Mouse (Mus musculus): Measurements from ENCODE around the gene Ptprj. TPM values are rescaled to one million over a fixed set of nuclear protein-coding genes. Genes with fewer than 3 reads are reported as not detected.

Gene Ptprj
- 3.5 TPM in 2 replicates for polyA plus RNA-seq (2015; fragmentation: Nextera tagmentation; extraction: Ambion mirVana)

DNA sequence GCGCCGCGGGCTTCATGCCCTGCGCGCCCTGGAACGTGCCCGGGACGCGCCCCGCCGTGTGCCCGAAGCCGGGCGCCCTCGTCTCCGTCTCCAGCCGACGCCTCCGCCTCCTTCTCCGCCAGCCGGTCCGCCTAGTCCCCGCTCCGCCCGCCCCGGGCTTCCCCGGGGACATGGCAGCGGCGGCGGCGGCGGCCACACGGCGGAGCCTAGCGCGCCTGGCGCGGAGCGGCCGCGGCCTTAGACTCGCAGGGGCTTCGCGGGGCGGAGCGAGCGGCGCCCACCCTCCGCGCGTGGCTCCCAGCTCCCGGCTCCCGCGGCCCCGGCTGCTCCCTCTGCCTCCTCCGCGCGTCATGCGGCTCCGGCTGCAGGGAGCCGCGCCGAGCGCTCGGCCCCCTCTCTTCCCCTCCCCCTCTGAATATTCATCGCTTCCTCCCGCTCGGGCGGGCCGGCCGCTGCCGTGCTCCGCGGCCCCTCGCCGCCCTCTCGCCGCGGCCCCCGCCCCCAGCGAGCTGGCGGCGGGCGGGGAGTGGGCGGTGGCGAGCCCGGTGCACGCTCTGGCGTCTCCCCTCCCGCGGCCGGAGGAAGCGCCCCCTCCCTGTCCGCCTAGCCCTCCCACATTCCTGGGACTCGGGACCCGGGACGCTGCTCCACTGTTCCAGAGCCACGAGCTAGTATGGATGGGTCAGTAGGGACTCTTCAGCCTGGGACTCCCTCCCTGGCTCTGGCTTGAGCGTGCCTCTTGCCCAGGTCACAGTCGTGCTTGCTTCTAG lies at the start of gene Ptprj:
TSS of gene Ptprj (minus strand) at position 412 of the 770 bp plus-strand sequence.
- WGBS, result under 1% methylated on average over 88 of the region's 100 CpGs
- peak within 1 kb of the TSS; percentile 95 for H3K4me2 ChIP-seq (ENCODE audit: low read depth, low read length)

DNA sequence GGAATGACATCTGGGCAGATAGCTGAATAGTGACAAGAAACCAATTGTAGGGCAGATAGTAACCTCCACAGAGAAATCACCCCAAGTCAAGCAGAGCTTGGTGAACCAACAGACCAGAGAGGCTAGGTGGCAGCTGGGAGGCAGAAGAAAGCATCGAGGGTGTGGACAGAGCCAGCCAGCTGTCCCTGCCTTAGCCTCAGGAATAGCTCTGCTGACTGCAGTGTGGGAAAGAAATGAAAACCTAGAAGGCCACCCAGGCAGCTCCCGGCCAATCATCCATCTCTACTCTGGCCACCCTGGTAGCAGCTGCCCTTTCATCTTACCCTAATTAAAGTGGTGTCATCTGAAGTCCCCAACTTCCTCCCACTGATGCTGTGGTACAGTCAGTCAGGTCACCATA lies 49.1 kb upstream of the Ptprj start:
- 17% methylated on average over 2 of the region's 2 CpGs for WGBS
- Histone ChIP-seq H3K27ac (ENCODE audit: low read length) (no peak overlapping the region), H3K36me3 (ENCODE audit: control insufficient read depth, insufficient read depth, low read length) (no peaks in the 10 kb centered on the region), H3K4me1 (ENCODE audit: control insufficient read depth, insufficient read depth, low read length) (peaks cover 3% of the 10 kb centered on the region; the same call in 1 of the 2 replicates), H3K9me3 (ENCODE audit: control insufficient read depth, low read length) (no peaks in the 10 kb centered on the region), H3K9ac (ENCODE audit: low read depth, low read length) (no peak overlapping the region), H3K27me3 (replicated peaks; ENCODE audit: control insufficient read depth, insufficient read depth, low read length) (no peaks in the 10 kb centered on the region), H3K4me2 (ENCODE audit: low read depth, low read length) (no peak overlapping the region), H3K4me3 (ENCODE audit: low read length) (no peak overlapping the region)
- peak; percentile 41 for ATAC-seq

More for the DNA sequence above, at the start of gene Ptprj:
- H3K27me3 ChIP-seq (replicated peaks; ENCODE audit: control insufficient read depth, insufficient read depth, low read length), result no peaks in the 10 kb centered on the region
- ATAC-seq, result peak; percentile 87
- no peaks in the 10 kb centered on the region for H3K36me3 ChIP-seq (ENCODE audit: control insufficient read depth, insufficient read depth, low read length)
- no peaks in the 10 kb centered on the region for H3K9me3 ChIP-seq (ENCODE audit: control insufficient read depth, low read length)
- peaks cover 23% of the 10 kb centered on the region for H3K4me1 ChIP-seq (ENCODE audit: control insufficient read depth, insufficient read depth, low read length)
- peak within 1 kb of the TSS; percentile 92 for H3K9ac ChIP-seq (ENCODE audit: low read depth, low read length)
- H3K27ac ChIP-seq (ENCODE audit: low read length), result peak within 1 kb of the TSS; percentile 88
- H3K4me3 ChIP-seq (ENCODE audit: low read length), result peak within 1 kb of the TSS; percentile 90

DNA sequence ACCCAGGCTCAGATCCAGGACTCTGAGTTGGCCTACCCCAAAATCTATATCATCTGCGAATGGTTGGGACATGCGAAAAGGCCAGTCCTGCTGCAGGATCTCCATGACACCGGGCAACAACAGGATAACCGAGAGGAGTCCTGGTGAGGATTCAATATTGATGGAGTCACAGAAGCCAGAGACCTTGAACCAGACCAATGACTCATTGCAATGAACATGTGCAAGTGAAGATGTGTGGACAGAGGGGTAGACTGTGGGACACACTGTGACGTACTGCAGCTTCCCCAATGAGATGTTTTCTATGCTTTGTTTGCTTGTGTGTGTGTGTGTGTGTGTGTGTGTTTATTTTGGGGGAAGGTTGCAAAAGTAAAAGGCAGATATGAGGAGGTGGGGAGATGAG lies 47.8 kb upstream of the Ptprj start:
- no peak for ATAC-seq
- WGBS, result 90% methylated on average over 5 of the region's 5 CpGs
- no peak overlapping the region for H3K4me3 ChIP-seq (ENCODE audit: low read length)
- no peak overlapping the region for H3K4me2 ChIP-seq (ENCODE audit: low read depth, low read length)
- no peak overlapping the region for H3K27ac ChIP-seq (ENCODE audit: low read length)
- H3K9ac ChIP-seq (ENCODE audit: low read depth, low read length), result no peak overlapping the region
- no peaks in the 10 kb centered on the region for H3K36me3 ChIP-seq (ENCODE audit: control insufficient read depth, insufficient read depth, low read length)
- H3K4me1 ChIP-seq (ENCODE audit: control insufficient read depth, insufficient read depth, low read length), result peaks cover 6% of the 10 kb centered on the region
- no peaks in the 10 kb centered on the region for H3K27me3 ChIP-seq (replicated peaks; ENCODE audit: control insufficient read depth, insufficient read depth, low read length)
- no peaks in the 10 kb centered on the region for H3K9me3 ChIP-seq (ENCODE audit: control insufficient read depth, low read length)

DNA sequence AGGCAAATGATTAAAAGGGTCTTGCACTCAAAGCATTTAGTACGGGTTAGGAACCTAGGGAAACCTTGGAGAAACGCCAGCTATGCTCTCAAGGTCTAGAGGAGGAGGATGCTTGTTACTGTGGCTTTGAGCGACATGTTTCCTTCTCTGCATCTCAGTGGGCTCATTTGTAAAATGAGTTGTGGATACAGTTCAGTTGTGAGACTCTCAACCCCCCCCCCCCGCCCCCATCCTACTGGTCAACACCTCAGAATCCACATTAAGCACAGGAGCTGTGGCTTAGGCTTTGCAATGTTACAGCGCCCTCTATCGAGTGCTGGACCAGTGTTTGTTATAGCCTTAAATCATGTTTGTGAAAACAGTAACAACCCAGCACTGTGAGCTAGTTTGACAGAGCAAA lies 44.5 kb upstream of the Ptprj start:
- Histone ChIP-seq H3K4me3 (ENCODE audit: low read length) (no peak overlapping the region), H3K4me1 (ENCODE audit: control insufficient read depth, insufficient read depth, low read length) (peaks cover 7% of the 10 kb centered on the region), H3K9ac (ENCODE audit: low read depth, low read length) (no peak overlapping the region), H3K9me3 (ENCODE audit: control insufficient read depth, low read length) (no peaks in the 10 kb centered on the region), H3K27ac (ENCODE audit: low read length) (no peak overlapping the region), H3K4me2 (ENCODE audit: low read depth, low read length) (0 out of 2 replicates have a peak overlapping the region, but pooled peaks have one; percentile 16), H3K36me3 (ENCODE audit: control insufficient read depth, insufficient read depth, low read length) (no peaks in the 10 kb centered on the region), H3K27me3 (replicated peaks; ENCODE audit: control insufficient read depth, insufficient read depth, low read length) (no peaks in the 10 kb centered on the region)
- WGBS, result 14% methylated on average over 6 of the region's 6 CpGs
- ATAC-seq, result peak; percentile 65; the same call in 1 of the 2 replicates

DNA sequence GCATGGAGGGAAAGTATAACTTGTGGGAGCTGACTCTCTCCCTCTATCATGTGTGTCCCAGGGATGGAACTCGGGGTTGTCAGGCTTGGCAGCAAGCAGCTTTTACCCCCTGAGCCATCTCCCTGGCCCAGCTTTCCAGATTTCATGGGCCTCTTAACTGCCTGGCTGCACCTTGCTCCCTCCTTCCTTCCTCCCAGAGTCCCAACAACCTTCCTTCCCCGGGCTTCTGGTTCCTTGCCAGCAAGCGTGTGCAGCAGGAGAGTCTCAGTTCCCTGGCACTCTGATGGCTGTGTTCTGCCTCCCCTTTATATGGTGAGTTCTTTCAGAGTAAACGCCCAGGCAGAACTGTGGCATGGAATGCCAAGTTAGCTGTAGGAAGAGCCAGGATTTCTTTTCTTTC lies 43.9 kb upstream of the Ptprj start:
- Histone ChIP-seq H3K27me3 (replicated peaks; ENCODE audit: control insufficient read depth, insufficient read depth, low read length) (no peaks in the 10 kb centered on the region), H3K9me3 (ENCODE audit: control insufficient read depth, low read length) (no peaks in the 10 kb centered on the region), H3K27ac (ENCODE audit: low read length) (no peak overlapping the region), H3K4me2 (ENCODE audit: low read depth, low read length) (no peak overlapping the region), H3K36me3 (ENCODE audit: control insufficient read depth, insufficient read depth, low read length) (no peaks in the 10 kb centered on the region), H3K4me3 (ENCODE audit: low read length) (no peak overlapping the region), H3K4me1 (ENCODE audit: control insufficient read depth, insufficient read depth, low read length) (peaks cover 9% of the 10 kb centered on the region), H3K9ac (ENCODE audit: low read depth, low read length) (no peak overlapping the region)
- 28% methylated on average over 4 of the region's 4 CpGs for WGBS
- ATAC-seq, result peak; percentile 69

DNA sequence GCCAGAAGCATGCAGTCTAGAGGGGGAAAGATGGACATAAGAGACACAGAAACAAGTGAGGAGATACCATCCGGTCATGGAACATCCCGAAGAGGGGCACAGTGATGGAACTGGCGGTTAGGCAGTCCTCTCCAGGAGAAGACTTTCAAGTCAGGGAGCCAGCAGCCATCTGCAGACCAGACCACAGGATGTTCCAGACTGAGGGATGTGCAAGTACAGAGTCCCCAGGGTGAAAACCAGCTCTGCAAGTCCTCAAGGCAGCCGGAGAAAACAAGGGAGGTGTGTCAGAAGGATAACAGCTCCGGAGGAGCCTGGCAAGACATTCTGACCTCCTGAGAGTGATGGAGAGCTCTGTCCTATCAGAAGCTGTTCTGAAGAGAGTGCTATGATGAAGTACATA lies 40.4 kb upstream of the Ptprj start:
- no peak for ATAC-seq
- 63% methylated on average over 5 of the region's 5 CpGs for WGBS
- H3K27me3 ChIP-seq (replicated peaks; ENCODE audit: control insufficient read depth, insufficient read depth, low read length), result no peaks in the 10 kb centered on the region

DNA sequence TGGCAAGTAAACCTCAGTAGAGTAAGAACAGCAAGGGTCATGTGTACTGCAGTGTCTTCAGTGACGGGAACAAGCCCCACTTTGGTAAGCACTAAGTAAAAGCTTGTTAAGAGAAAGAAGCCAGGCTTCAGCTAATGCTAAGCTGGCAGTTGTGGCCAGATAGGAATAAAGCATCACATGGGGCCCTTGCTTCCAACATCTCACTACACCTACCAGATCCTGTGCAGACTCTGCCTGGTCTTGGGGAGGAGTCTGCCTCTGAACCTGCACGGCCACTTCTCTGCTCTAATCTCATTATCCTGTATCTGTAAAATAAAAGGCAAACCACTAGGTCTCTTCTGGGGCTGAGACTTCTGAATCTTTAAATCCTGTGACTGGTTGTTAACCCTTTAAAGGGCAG lies 39.2 kb upstream of the Ptprj start:
- WGBS, result 46% methylated on average over 2 of the region's 2 CpGs
- no peak overlapping the region for H3K27ac ChIP-seq (ENCODE audit: low read length)
- no peak overlapping the region for H3K4me3 ChIP-seq (ENCODE audit: low read length)
- H3K4me2 ChIP-seq (ENCODE audit: low read depth, low read length), result no peak overlapping the region
- no peak overlapping the region for H3K9ac ChIP-seq (ENCODE audit: low read depth, low read length)
- H3K36me3 ChIP-seq (ENCODE audit: control insufficient read depth, insufficient read depth, low read length), result no peaks in the 10 kb centered on the region
- no peaks in the 10 kb centered on the region for H3K9me3 ChIP-seq (ENCODE audit: control insufficient read depth, low read length)
- H3K4me1 ChIP-seq (ENCODE audit: control insufficient read depth, insufficient read depth, low read length), result peaks cover 6% of the 10 kb centered on the region; the same call in 1 of the 2 replicates
- no peaks in the 10 kb centered on the region for H3K27me3 ChIP-seq (replicated peaks; ENCODE audit: control insufficient read depth, insufficient read depth, low read length)
- peak; percentile 58; the same call in 1 of the 2 replicates for ATAC-seq

More for the DNA sequence above, 40.4 kb upstream of the Ptprj start:
- no peak overlapping the region for H3K27ac ChIP-seq (ENCODE audit: low read length)
- no peak overlapping the region for H3K4me3 ChIP-seq (ENCODE audit: low read length)
- no peaks in the 10 kb centered on the region for H3K9me3 ChIP-seq (ENCODE audit: control insufficient read depth, low read length)
- H3K36me3 ChIP-seq (ENCODE audit: control insufficient read depth, insufficient read depth, low read length), result no peaks in the 10 kb centered on the region
- no peak overlapping the region for H3K9ac ChIP-seq (ENCODE audit: low read depth, low read length)
- no peak overlapping the region for H3K4me2 ChIP-seq (ENCODE audit: low read depth, low read length)
- H3K4me1 ChIP-seq (ENCODE audit: control insufficient read depth, insufficient read depth, low read length), result peaks cover 9% of the 10 kb centered on the region

DNA sequence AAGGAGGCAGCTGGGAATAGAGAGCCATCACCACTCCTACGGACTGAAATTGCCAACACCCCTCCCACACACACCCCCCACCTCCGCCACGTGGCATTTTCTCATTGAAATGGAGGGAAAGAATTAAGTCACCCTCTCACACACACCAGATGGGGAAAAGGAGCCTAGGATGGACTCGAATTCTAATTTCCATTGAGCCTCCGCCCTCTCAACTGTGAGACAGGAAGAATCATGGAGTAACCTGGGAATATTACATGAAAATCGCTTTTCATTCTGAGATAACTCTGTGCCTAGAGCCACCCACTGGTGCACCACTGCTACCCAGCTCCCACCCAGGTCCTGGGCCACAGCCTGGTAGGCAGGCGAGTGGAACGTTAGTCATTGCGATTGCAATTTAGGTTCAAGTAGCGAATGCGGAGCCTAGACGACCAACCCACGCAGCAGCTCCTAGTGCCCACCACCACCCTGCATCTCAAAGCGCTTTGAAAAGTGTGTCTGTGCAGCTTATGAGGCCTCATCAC lies 34.3 kb upstream of the Ptprj start:
- Histone ChIP-seq H3K27ac (ENCODE audit: low read length) (no peak overlapping the region), H3K9ac (ENCODE audit: low read depth, low read length) (no peak overlapping the region), H3K4me3 (ENCODE audit: low read length) (no peak overlapping the region), H3K27me3 (replicated peaks; ENCODE audit: control insufficient read depth, insufficient read depth, low read length) (no peaks in the 10 kb centered on the region), H3K4me2 (ENCODE audit: low read depth, low read length) (no peak overlapping the region), H3K4me1 (ENCODE audit: control insufficient read depth, insufficient read depth, low read length) (no peaks in the 10 kb centered on the region), H3K9me3 (ENCODE audit: control insufficient read depth, low read length) (no peaks in the 10 kb centered on the region), H3K36me3 (ENCODE audit: control insufficient read depth, insufficient read depth, low read length) (no peaks in the 10 kb centered on the region)
- no peak for ATAC-seq
- 90% methylated on average over 14 of the region's 14 CpGs for WGBS

DNA sequence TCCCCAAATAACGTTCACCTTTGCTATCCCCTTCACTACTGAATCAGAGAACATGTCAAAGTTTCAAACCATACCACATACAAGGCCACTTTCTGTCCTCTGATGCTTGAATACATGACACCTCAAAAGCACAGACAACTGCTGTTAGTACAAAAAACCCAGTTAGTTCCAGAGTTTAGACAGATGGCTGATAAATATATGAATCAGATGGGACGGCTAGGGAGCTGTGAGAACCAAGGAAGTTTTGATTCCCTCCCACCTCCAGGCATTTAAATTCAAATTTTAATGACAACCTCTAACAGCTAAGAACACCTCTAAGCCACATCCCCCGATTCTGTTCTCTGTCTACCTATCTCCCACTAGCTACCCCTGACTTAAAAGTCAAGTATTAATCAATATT lies 33.1 kb upstream of the Ptprj start:
- no peak overlapping the region for H3K27ac ChIP-seq (ENCODE audit: low read length)
- H3K9ac ChIP-seq (ENCODE audit: low read depth, low read length), result no peak overlapping the region
- H3K4me1 ChIP-seq (ENCODE audit: control insufficient read depth, insufficient read depth, low read length), result no peaks in the 10 kb centered on the region
- H3K4me2 ChIP-seq (ENCODE audit: low read depth, low read length), result no peak overlapping the region
- no peak for ATAC-seq
- WGBS, result 76% methylated on average over 3 of the region's 3 CpGs
- H3K9me3 ChIP-seq (ENCODE audit: control insufficient read depth, low read length), result no peaks in the 10 kb centered on the region
- H3K4me3 ChIP-seq (ENCODE audit: low read length), result no peak overlapping the region
- no peaks in the 10 kb centered on the region for H3K36me3 ChIP-seq (ENCODE audit: control insufficient read depth, insufficient read depth, low read length)
- no peaks in the 10 kb centered on the region for H3K27me3 ChIP-seq (replicated peaks; ENCODE audit: control insufficient read depth, insufficient read depth, low read length)

Measured in intestine, embryonic 16.5 days (tissue).